Mouse (Mus musculus) lung, embryonic 14.5 days (tissue): ENCODE measurements around the gene Kcne1. TPM values are rescaled to one million over a fixed set of nuclear protein-coding genes. Genes with fewer than 3 reads are reported as not detected.

Source experiments
- ATAC-seq: fragments of 200-750 bp; cut with Nextera tagmentation; 2 replicates; pipeline ENCODE4 v1.8.0; 2017; ENCODE audit warnings: mild to moderate bottlenecking, moderate TSS enrichment, moderate library complexity; ENCODE audit not compliant: insufficient read depth
- DNase-seq: peaks from one replicate; pipeline ENCODE4 v3.0.0-alpha.2; 2015
- H3K27ac ChIP-seq: fragments of 300-500 bp; sonication (generic); 2 replicates; pipeline ENCODE4 v1.5.1; 2014; ENCODE audit warnings: low read depth, mild to moderate bottlenecking, moderate library complexity
- H3K27me3 ChIP-seq: fragments of 300-500 bp; sonication (generic); 2 replicates; pipeline ENCODE4 v1.6.1; 2014; ENCODE audit warnings: low read length, control low read depth; ENCODE audit not compliant: insufficient read depth
- H3K36me3 ChIP-seq: fragments of 300-500 bp; sonication (generic); 2 replicates; pipeline ENCODE4 v1.6.1; 2014; ENCODE audit warnings: control low read depth; ENCODE audit not compliant: insufficient read depth
- H3K4me1 ChIP-seq: fragments of 300-500 bp; sonication (generic); 2 replicates; pipeline ENCODE4 v1.6.1; 2014; ENCODE audit warnings: antibody characterized with exemption, control low read depth; ENCODE audit not compliant: insufficient read depth
- H3K4me2 ChIP-seq: fragments of 300-500 bp; sonication (generic); 2 replicates; pipeline ENCODE4 v1.6.1; 2014; ENCODE audit warnings: mild to moderate bottlenecking
- H3K4me3 ChIP-seq: fragments of 300-500 bp; sonication (generic); 2 replicates; pipeline ENCODE4 v1.5.1; 2014; ENCODE audit warnings: low read depth, low read length
- H3K9ac ChIP-seq: fragments of 300-500 bp; sonication (generic); 2 replicates; pipeline ENCODE4 v1.6.1; 2014
- H3K9me3 ChIP-seq: fragments of 300-500 bp; sonication (generic); 2 replicates; pipeline ENCODE4 v1.6.1; 2016; ENCODE audit warnings: low read depth, low read length, control low read depth
- CTCF ChIP-seq: IDR thresholded peaks from 2 replicates; pipeline ENCODE4 v1.5.1; 2016; ENCODE audit warnings: antibody characterized with exemption, low read depth
- WGBS: fragments of 180-500 bp; shearing (Covaris S2); extraction: QIAGEN DNeasy Blood & Tissue Kit; methylation state at CpG from one replicate; pipeline ENCODE4 v1.1.7; 2014; 5-methylcytosine and 5-hydroxymethylcytosine counted together
- polyA plus RNA-seq: library from polyadenylated mRNA; unstranded; fragments of >200 nt; fragmentation: Nextera tagmentation; extraction: Ambion mirVana; gene quantifications from 2 replicates; pipeline ENCODE4 v1.2.1, GENCODE M21; 2014

Kcne1 gene
- polyA plus RNA-seq, 1 experiment from 2014 or later = 0.22 TPM

GRCm38 (mm10) chr16:92398574-92399118 is 39.4 kb upstream of the Kcne1 start:
- 56% methylated on average over 6 of the region's 6 CpGs for WGBS
- peak overlapping the region; percentile 58; the same call in 1 of the 2 replicates for H3K27ac ChIP-seq
- peaks cover 44% of the 10 kb centered on the region for H3K4me1 ChIP-seq
- peak overlapping the region; percentile 86 for H3K4me2 ChIP-seq
- peak; percentile 43 for TF ChIP-seq CTCF
- H3K4me3 ChIP-seq = peak overlapping the region; percentile 47
- no peaks in the 10 kb centered on the region for H3K9me3 ChIP-seq
- peak overlapping the region; percentile 71 for H3K9ac ChIP-seq
- H3K36me3 ChIP-seq = peaks cover 33% of the 10 kb centered on the region
- ATAC-seq (no peak), DNase-seq (peak; percentile 31)
- H3K27me3 ChIP-seq = no peaks in the 10 kb centered on the region

- H3K9me3 ChIP-seq = no peaks in the 10 kb centered on the region
- no peaks in the 10 kb centered on the region for H3K27me3 ChIP-seq
- H3K4me2 ChIP-seq = peak overlapping the region; percentile 86
- 42% methylated on average over 10 of the region's 10 CpGs for WGBS
- ATAC-seq (no peak), DNase-seq (peak; percentile 41)
- H3K36me3 ChIP-seq = peaks cover 40% of the 10 kb centered on the region
- TF ChIP-seq CTCF = no peak
- H3K27ac ChIP-seq = peak overlapping the region; percentile 58
- peak overlapping the region; percentile 71; the same call in 1 of the 2 replicates for H3K9ac ChIP-seq
- H3K4me1 ChIP-seq = peaks cover 37% of the 10 kb centered on the region
- H3K4me3 ChIP-seq = 0 out of 2 replicates have a peak overlapping the region, but pooled peaks have one; percentile 47
Measured at GRCm38 (mm10) chr16:92397745-92398573, 38.7 kb upstream of the Kcne1 start.

DNA sequence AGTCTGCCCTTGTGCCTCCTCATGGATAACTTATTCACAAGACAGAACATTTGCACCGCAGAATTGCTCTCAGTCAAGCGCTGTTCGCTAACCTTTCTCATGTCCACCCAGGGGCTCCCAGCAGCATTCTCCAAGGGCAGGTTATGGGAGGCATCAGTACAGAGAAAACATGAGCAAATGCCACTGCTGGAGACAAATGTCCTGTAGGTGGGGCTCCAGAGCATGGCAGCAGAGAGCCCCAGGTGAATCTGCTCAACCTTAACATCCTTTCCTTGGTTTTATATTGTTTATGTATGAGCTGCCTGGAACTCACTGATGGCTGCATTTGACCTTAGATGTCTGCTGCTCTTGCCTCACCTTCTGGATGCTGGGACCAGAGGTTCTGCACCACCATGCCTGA is 34.5 kb upstream of the Kcne1 start:
- H3K9ac ChIP-seq = no peak overlapping the region
- H3K27me3 ChIP-seq = no peaks in the 10 kb centered on the region
- H3K9me3 ChIP-seq = no peaks in the 10 kb centered on the region
- no peak for ATAC-seq
- H3K27ac ChIP-seq = no peak overlapping the region
- peaks cover 8% of the 10 kb centered on the region for H3K4me1 ChIP-seq
- WGBS = 96% methylated on average over 3 of the region's 3 CpGs
- no peak overlapping the region for H3K4me2 ChIP-seq
- no peak overlapping the region for H3K4me3 ChIP-seq
- no peak for DNase-seq
- TF ChIP-seq CTCF = no peak; the same call in 1 of the 2 replicates
- peaks cover 58% of the 10 kb centered on the region for H3K36me3 ChIP-seq

GRCm38 (mm10) chr16:92387692-92388091 is 28.4 kb upstream of the Kcne1 start:
- H3K9ac ChIP-seq = no peak overlapping the region
- no peak overlapping the region for H3K4me3 ChIP-seq
- no peak overlapping the region for H3K27ac ChIP-seq
- H3K27me3 ChIP-seq = no peaks in the 10 kb centered on the region
- H3K4me1 ChIP-seq = no peaks in the 10 kb centered on the region
- 61% methylated on average over 10 of the region's 10 CpGs for WGBS
- ATAC-seq = no peak
- DNase-seq = no peak
- no peak for TF ChIP-seq CTCF
- H3K36me3 ChIP-seq = peaks cover 15% of the 10 kb centered on the region
- no peaks in the 10 kb centered on the region for H3K9me3 ChIP-seq
- no peak overlapping the region for H3K4me2 ChIP-seq

- Histone ChIP-seq H3K4me3 (no peak overlapping the region), H3K27ac (no peak overlapping the region), H3K9me3 (no peaks in the 10 kb centered on the region), H3K4me2 (no peak overlapping the region), H3K4me1 (no peaks in the 10 kb centered on the region), H3K27me3 (no peaks in the 10 kb centered on the region), H3K36me3 (no peaks in the 10 kb centered on the region), H3K9ac (no peak overlapping the region)
- peak; percentile 90 for DNase-seq
- WGBS = 2% methylated on average over 2 of the region's 2 CpGs
- 0 out of 2 replicates have a peak, but pooled peaks have one; percentile 30 for ATAC-seq
- peak; percentile 88 for TF ChIP-seq CTCF
Measured at GRCm38 (mm10) chr16:92385062-92385461, 25.8 kb upstream of the Kcne1 start.

GRCm38 (mm10) chr16:92383412-92383811 is 24.1 kb upstream of the Kcne1 start:
- H3K4me3 ChIP-seq = no peak overlapping the region
- H3K9ac ChIP-seq = no peak overlapping the region
- H3K36me3 ChIP-seq = no peaks in the 10 kb centered on the region
- ATAC-seq = no peak
- no peak overlapping the region for H3K27ac ChIP-seq
- DNase-seq = no peak
- TF ChIP-seq CTCF = peak; percentile 23; the same call in 1 of the 2 replicates
- H3K9me3 ChIP-seq = no peaks in the 10 kb centered on the region
- no peaks in the 10 kb centered on the region for H3K27me3 ChIP-seq
- no peak overlapping the region for H3K4me2 ChIP-seq
- H3K4me1 ChIP-seq = no peaks in the 10 kb centered on the region

DNA sequence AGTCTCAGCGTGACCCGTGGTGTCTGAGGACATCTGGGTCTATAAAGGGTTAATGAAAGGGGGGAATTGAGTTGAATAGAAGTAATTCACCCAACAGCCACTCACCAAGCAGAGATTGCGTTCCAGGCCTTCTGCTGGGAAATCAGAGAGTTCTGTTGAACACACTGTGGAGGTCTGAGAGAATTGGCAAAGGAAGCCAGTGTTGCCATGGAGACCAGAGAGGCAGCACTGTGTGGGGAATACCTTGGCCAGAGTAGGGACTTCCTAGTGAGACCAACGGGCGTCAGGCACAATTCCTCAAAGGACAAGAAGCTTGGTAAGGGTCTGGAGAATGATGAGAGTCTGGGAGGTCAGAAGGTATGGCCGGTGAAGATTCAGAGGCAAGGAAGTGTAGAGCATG is 23.2 kb upstream of the Kcne1 start:
- ATAC-seq (peak; percentile 56; the same call in 1 of the 2 replicates), DNase-seq (peak; percentile 60)
- TF ChIP-seq CTCF = no peak
- 54% methylated on average over 6 of the region's 6 CpGs for WGBS
- Histone ChIP-seq H3K4me2 (no peak overlapping the region), H3K4me1 (no peaks in the 10 kb centered on the region), H3K36me3 (no peaks in the 10 kb centered on the region), H3K9ac (no peak overlapping the region), H3K27me3 (no peaks in the 10 kb centered on the region), H3K4me3 (no peak overlapping the region), H3K9me3 (no peaks in the 10 kb centered on the region), H3K27ac (no peak overlapping the region)
